Mouse (Mus musculus) neural tube, embryonic 12.5 days (tissue): ENCODE results near the gene Cdh16. TPM values are rescaled to one million over a fixed set of nuclear protein-coding genes. Genes with fewer than 3 reads are reported as not detected.

Experiments used
- ATAC-seq: fragments of 200-750 bp; cut with Nextera tagmentation; 2 replicates; pipeline ENCODE4 v1.8.0; 2017; ENCODE audit warnings: low read depth, mild to moderate bottlenecking, moderate TSS enrichment, moderate library complexity; ENCODE audit not compliant: low FRiP score
- H3K27ac ChIP-seq: fragments of 300-500 bp; sonication (generic); 2 replicates; pipeline ENCODE4 v1.5.1; 2016
- H3K27me3 ChIP-seq: fragments of 300-500 bp; sonication (generic); replicated peaks from 2 replicates; pipeline ENCODE4 v1.6.1; 2016; ENCODE audit warnings: mild to moderate bottlenecking
- H3K36me3 ChIP-seq: fragments of 300-500 bp; sonication (generic); 2 replicates; pipeline ENCODE4 v1.6.1; 2016; ENCODE audit warnings: mild to moderate bottlenecking
- H3K4me1 ChIP-seq: fragments of 300-500 bp; sonication (generic); 2 replicates; pipeline ENCODE4 v1.6.1; 2016
- H3K4me2 ChIP-seq: fragments of 300-500 bp; sonication (generic); replicated peaks from 2 replicates; pipeline ENCODE4 v1.6.1; 2016; ENCODE audit warnings: mild to moderate bottlenecking
- H3K4me3 ChIP-seq: fragments of 300-500 bp; sonication (generic); 2 replicates; pipeline ENCODE4 v1.5.1; 2016
- H3K9ac ChIP-seq: fragments of 300-500 bp; sonication (generic); 2 replicates; pipeline ENCODE4 v1.6.1; 2016; ENCODE audit warnings: mild to moderate bottlenecking
- H3K9me3 ChIP-seq: fragments of 300-500 bp; sonication (generic); 2 replicates; pipeline ENCODE4 v1.6.1; 2016; ENCODE audit warnings: mild to moderate bottlenecking
- WGBS: fragments of 180-500 bp; shearing (Covaris S2); methylation state at CpG from one replicate; pipeline ENCODE4 v1.1.7; 2016; 5-methylcytosine and 5-hydroxymethylcytosine counted together
- polyA plus RNA-seq: library from polyadenylated mRNA; unstranded; fragments of >200 nt; fragmentation: Nextera tagmentation; extraction: Ambion mirVana; gene quantifications from 2 replicates; pipeline ENCODE4 v1.2.1, GENCODE M21; 2016

Cdh16 gene
- polyA plus RNA-seq, 1 experiment from 2014 or later: not detected

DNA sequence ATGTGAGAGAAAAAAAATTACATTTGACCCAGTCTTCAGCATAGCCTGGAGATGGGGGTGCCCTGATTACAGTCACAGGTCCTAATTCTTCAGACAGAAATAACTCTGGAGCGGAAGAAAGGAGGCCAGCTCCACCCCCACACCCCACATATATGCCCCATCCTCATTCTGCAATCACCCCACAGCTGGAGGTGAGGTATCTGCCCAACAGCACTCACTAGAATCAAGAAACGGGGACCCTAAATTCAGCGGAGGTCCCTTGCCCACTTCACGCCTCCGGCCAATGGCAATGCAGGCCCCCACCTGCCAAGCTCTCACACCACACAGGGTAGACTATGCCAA lies 58.8 kb downstream of the Cdh16 start:
- Histone ChIP-seq H3K4me3 (no peak overlapping the region), H3K9me3 (no peaks in the 10 kb centered on the region), H3K4me2 (no peak overlapping the region), H3K4me1 (no peaks in the 10 kb centered on the region), H3K9ac (no peak overlapping the region), H3K36me3 (no peaks in the 10 kb centered on the region), H3K27me3 (no peaks in the 10 kb centered on the region), H3K27ac (no peak overlapping the region)
- peak; percentile 17; the same call in 1 of the 2 replicates for ATAC-seq
- WGBS: 97% methylated on average over 5 of the region's 5 CpGs

DNA sequence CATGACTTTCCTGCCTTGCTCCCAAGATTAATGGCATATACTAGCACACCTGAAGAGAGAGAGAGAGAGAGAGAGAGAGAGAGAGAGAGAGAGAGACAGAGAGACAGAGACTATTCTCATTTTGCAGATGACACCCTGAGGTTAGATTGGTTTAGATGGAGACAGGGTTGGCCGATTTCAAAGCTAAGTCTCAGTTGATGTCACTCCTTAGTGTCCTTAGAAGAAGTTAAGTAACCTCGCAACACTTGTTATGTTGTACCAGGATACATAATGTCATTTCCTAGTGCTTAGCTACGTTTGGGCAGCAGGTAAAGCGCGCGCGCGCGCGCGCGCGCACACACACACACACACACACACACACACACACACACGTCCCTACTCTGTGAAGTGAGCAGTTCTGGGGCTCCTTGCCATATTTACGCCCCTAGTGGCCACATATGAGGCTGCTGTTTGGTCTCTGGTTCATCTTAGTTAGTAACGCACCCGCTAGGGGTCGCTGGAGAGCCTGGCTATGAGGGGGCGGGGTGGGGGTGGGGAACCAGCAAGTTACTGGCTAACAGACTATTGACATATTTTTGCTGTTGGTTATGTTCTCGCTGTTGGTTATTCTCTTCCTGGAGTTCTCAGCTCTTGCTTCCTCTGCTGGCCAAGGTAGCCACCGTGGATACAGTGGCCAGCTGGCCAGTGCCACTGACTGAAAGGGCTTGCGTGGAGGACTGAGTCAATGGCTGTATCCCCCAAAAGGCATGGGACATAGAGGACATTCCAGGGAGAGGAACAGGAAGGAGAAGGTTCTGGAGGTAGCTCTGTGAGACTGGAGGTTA lies 59.4 kb downstream of the Cdh16 start:
- Histone ChIP-seq H3K9me3 (no peaks in the 10 kb centered on the region), H3K27me3 (no peaks in the 10 kb centered on the region), H3K4me1 (no peaks in the 10 kb centered on the region), H3K27ac (no peak overlapping the region), H3K36me3 (no peaks in the 10 kb centered on the region), H3K4me3 (no peak overlapping the region), H3K9ac (no peak overlapping the region), H3K4me2 (peak overlapping the region; percentile 34)
- ATAC-seq: peak; percentile 92
- WGBS: 18% methylated on average over 22 of the region's 22 CpGs

DNA sequence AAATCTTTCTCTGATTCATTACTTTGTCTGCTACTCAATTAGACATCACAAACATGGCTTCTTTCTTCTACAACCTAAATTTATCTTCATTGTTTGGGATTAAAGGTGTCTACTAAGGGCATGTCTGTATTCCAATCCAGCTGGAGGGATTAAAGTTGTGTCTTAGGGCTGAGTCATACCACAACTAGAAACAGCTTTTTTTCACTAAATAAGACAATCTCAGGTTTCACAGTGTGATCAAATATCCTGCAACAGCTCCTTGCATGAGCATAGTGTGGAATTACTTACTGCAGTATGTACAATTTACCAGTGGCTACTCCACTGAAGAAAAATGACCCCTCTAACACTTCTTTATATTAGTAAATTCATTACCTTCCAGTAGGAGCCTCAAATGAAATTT lies 63.5 kb downstream of the Cdh16 start:
- no peaks in the 10 kb centered on the region for H3K36me3 ChIP-seq
- no peaks in the 10 kb centered on the region for H3K27me3 ChIP-seq
- ATAC-seq: no peak
- no peaks in the 10 kb centered on the region for H3K9me3 ChIP-seq
- H3K4me3 ChIP-seq: no peak overlapping the region
- H3K4me2 ChIP-seq: no peak overlapping the region
- no peaks in the 10 kb centered on the region for H3K4me1 ChIP-seq
- H3K9ac ChIP-seq: no peak overlapping the region
- no peak overlapping the region for H3K27ac ChIP-seq

DNA sequence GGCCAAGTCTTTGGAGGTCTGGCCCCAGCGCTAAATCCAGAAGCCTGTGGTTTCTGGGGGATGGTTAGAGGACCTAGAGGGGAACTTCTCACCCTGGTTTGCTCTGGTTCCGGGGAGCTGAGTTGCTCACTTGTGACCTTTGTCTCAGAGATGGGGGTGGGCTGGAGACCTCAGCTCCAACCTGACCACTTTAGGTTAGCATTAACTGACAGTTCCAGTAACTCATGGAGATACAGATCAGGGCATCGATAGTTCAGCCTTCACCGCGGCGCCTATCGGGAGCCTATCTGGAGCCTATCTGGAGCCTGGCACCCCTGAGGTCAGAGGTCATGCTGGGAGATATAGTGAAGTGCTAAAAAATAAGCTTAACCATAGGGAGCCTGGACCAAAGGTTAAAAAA lies 67.0 kb downstream of the Cdh16 start:
- Histone ChIP-seq H3K27me3 (no peaks in the 10 kb centered on the region), H3K9me3 (no peaks in the 10 kb centered on the region), H3K27ac (no peak overlapping the region), H3K4me1 (no peaks in the 10 kb centered on the region), H3K4me3 (no peak overlapping the region), H3K9ac (no peak overlapping the region), H3K4me2 (no peak overlapping the region), H3K36me3 (no peaks in the 10 kb centered on the region)
- WGBS: 91% methylated on average over 7 of the region's 7 CpGs
- no peak for ATAC-seq

DNA sequence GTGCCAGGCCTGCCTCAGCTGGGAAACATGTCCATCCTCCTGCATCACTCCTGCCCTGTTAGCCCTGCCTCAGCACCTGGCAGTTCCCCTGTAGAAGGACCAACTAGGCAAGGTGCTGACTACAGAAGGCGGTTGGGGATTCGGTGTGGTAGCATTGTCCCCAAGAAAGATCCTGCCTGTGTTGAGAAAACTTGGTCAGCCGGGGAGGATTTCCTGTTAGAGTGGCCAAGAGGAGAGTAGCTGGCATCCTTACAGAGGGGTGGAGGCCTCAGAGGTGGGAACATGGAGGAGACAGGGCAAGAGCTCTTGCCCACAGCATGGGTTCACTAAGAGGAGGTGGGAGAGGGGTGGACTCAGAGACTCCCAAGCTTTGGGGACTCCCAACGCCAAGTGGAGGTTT lies 69.0 kb downstream of the Cdh16 start:
- Histone ChIP-seq H3K9ac (no peak overlapping the region), H3K9me3 (no peaks in the 10 kb centered on the region), H3K4me2 (no peak overlapping the region), H3K36me3 (no peaks in the 10 kb centered on the region), H3K27me3 (no peaks in the 10 kb centered on the region), H3K4me3 (no peak overlapping the region), H3K27ac (no peak overlapping the region), H3K4me1 (no peaks in the 10 kb centered on the region)
- no peak for ATAC-seq
- WGBS: 90% methylated on average over 4 of the region's 4 CpGs

Other genes with a start within 250 kb of the Cdh16 start
- gene Cmtm4, start 228.6 kb downstream of the Cdh16 start, polyA plus RNA-seq: 2.3 and 2.7 TPM in 2 replicates
- gene Dync1li2, start 181.3 kb downstream of the Cdh16 start, polyA plus RNA-seq: 114 and 130 TPM in 2 replicates
- 0.18 and 0.27 TPM in 2 replicates for gene Terb1, start 114.5 kb downstream of the Cdh16 start, polyA plus RNA-seq
- gene Nae1, start 89.8 kb downstream of the Cdh16 start, polyA plus RNA-seq: 112 and 124 TPM in 2 replicates
- 1.3 and 1.4 TPM in 2 replicates for gene Car7, start 89.7 kb downstream of the Cdh16 start, polyA plus RNA-seq
- gene Pdp2, start 32.9 kb downstream of the Cdh16 start, polyA plus RNA-seq: 17.2 and 17.5 TPM in 2 replicates
- gene Rrad, start 6.9 kb upstream of the Cdh16 start, polyA plus RNA-seq: 3.5 and 6.0 TPM in 2 replicates
- 118 and 122 TPM in 2 replicates for gene Ciao2b, start 17.6 kb upstream of the Cdh16 start, polyA plus RNA-seq
- not detected in 2 replicates for gene Ces2a, start 109.6 kb upstream of the Cdh16 start, polyA plus RNA-seq
- 0.13 and 0.23 TPM in 2 replicates for gene Ces2b, start 207.2 kb upstream of the Cdh16 start, polyA plus RNA-seq
- gene Ces2c, start 222.7 kb upstream of the Cdh16 start, polyA plus RNA-seq: not detected in 2 replicates